Mouse (Mus musculus) lung, adult 10 weeks (tissue): ENCODE results near the gene Pnpla7. TPM values are rescaled to one million over a fixed set of nuclear protein-coding genes. Genes with fewer than 3 reads are reported as not detected.

ENCODE experiments used
- polyA plus RNA-seq: library from polyadenylated mRNA; stranded (reverse); fragments of 350-450 nt; fragmentation: Illumina TruSeq; extraction: RNeasy Lipid Tissue Mini Kit (QIAGEN cat#74804); gene quantifications from one replicate; pipeline ENCODE4 v1.2.3, GENCODE M21; 2014; ENCODE audit warnings: low read depth, low replicate concordance; ENCODE audit not compliant: insufficient read depth

Pnpla7 gene
- 13.0 TPM for polyA plus RNA-seq

DNA sequence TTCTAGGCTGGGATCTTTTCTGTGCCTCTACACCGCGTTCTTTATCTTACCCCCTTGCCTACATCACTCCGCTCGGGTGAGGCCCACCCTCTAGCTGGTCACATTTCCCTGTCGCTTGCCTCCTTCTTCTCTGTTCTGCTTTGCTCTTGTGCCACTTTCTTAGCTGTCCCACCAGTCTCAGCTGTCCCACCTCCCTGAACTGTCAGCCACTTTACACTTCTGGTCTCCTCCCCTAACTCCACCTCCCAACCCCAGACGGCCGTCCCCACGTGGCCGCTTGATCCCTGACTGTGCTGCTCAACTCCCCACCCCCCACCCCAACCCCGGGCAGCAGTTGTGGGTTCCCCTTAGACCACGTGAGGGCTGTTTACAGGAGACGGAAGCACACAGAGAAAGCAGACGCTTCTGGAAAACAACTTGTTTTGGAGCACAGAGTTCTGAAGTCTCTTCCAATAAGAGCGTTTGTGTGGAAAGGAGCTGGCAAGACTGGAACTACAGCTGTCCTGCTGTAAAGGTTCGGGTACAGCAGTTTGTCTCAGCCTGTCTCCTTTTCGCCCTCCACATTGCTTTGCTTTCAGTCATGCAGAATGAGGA lies at the start of gene Pnpla7:
TSS of gene Pnpla7 (plus strand) at position 330 of the 594 bp plus-strand sequence.

GRCm38 (mm10) chr2:24935057-24935796 lies 40.6 kb upstream of the Pnpla7 start, which contains the start of gene Arrdc1:
TSS of gene Arrdc1 (minus strand) at chr2:24935252.

DNA sequence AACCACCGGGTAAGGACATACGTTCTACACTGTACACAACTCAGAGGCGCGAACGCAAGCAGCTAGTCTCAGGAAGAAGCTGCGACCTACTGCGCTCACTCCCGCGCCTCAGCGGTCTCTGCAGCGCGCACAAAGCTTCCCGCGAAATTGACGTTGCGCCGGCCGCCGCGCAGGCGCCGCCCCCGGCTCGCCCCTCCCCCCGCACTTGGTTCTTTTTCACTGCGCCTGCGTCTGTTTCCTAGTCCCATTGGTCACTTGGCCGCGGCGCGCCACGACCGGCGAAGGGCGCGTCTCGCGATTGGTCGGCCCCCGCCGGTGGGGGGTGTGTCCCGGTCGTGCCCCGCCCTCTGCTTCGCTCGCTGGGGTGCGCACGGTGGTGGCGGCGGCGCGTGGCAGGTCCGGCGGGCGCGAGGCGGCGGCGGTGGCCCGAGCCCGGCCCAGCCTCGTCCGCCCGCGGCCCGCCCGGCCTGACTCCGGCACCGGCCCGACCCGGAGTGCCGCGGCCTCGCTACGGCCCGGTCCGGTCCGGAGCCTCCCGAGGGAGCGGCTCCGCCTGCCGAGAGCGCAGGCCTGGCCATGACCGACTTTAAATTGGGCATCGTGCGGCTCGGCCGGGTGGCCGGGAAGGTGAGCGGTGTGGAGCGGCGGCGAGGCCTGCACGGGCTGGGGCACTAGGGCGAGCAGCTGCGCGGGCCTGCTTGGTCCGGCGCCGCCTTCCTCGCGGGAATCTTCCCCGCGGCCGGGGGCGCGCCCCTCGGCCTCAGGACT lies 26.2 kb upstream of the Pnpla7 start, which contains the start of gene Zmynd19:
TSS of gene Zmynd19 (plus strand) at position 372 of the 768 bp plus-strand sequence.

GRCm38 (mm10) chr2:24962304-24963000 lies 13.4 kb upstream of the Pnpla7 start, which contains the start of gene Dph7:
TSS of gene Dph7 (plus strand) at chr2:24962400.

DNA sequence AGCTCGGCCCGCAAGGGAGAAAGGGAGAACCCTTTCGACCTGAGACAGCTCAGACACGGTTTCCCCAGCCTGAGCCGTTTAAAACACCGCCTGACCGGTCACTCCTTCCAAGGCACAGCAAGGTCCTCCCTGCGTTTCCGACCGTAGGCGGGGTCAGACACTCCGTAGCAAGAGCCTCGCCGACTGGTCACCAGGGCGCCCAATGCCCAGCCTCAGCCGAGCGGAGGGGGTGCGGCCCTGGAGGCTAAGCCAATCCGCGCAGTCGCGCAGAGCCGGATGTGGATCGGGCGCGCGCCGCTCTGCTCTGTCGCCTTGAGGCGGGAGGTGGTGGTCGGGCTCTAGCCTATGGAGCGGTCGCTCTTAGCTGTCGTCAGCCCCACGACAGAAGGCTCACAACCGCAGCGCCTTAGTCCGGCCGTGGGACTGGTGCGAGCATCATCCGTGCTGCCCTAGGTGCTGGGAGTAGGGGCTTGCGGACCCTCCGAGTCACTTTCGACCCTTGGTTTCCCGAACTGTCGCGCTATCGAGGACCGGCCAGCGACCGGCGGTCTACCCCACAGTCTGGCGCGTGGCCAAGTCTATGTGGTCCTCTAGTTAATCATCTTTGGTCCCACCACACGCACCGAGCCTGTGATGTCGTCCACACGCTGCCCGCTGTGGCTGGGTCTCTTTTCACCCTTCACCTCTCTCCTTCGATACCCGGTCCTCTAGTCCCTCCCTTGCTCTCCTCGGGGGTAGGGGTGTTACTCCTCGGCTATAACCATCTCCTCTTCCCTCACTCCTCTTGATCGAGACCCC lies 728 bp upstream of the Pnpla7 start, which contains the start of gene Mrpl41:
TSS of gene Mrpl41 (minus strand) at position 193 of the 798 bp plus-strand sequence.

DNA sequence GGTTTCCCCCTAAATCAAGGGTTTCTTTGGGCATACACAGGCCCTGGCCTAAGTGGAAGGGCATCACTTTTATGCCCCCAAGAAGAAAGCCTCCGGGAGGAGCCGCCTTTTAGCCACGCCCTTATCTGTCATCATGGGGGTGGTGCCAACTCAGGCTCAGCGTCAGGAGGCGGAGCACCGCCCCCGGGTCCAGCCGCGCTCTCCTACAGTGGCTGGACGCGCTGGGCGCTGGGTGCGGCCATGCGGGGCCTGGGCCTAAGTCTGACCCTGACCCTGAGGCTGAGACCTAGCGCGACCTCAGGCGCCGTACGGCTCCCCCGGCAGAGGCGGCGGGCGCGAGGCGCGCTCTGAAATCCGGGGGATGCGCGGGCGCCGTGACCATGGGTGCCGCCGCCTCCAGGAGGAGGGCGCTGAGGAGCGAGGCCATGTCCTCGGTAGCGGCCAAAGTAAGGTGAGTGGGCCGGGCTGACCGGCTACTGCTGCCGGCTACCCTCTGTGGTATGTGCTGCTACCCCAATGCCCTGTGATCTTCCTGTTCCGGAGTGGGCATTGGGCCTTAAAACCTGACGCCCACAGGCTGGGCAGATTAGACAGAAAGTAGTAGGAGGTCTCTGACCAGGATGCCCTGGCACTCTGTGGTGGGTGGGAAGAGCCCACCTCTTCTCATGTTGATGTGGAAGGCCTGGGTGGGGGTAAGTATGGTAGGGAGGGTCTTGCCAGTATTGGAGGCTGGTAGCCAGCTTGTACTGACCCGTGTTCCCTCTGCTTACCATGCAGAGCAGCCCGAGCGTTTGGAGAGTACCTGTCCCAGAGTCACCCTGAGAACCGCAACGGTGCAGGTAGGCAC lies 78.6 kb downstream of the Pnpla7 start, which contains the start of gene Nsmf:
TSS of gene Nsmf (plus strand) at position 135 of the 847 bp plus-strand sequence.

GRCm38 (mm10) chr2:25080076-25080475 lies 104.2 kb downstream of the Pnpla7 start, which contains the start of gene Entpd8:
TSS of gene Entpd8 (plus strand) at chr2:25080304.

DNA sequence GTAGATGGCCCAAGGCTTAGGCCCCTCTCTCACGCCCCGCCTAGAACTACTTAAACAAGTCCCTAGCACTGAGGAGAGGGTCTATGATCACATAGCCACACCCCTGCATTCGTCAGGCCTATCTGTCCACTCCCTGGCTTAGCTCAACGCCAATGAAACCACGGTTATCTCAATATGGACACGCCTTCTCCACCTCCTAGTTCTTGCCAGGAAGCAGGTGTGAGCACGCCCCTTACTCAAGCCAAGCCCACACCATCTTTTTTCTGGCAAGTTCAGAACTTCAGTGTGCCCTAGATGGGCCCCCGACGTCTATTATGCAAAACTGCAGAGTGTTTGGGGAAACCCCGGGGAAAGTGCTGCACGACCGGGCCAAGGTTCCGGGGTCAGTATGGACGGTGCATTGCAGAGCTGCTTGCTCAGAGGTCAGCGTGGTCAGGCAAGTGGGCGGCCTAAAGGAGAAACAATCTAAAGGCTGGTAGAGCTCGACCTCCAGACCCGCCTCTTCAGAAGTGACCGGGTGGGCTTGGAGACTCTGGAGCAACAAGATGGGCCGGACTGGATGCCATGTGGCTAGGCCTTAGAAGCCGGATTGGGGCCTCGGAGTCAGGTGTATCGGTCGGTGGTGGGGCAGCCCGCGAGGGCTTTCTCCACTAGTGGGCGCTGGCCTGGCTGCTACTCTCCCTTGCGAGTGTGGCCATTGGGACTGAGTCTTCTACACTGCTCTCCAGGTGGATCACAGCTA lies 119.4 kb downstream of the Pnpla7 start, which contains the start of gene Noxa1:
TSS of gene Noxa1 (minus strand) at position 41 of the 742 bp plus-strand sequence.

Other genes with a start within 250 kb of the Pnpla7 start
- gene Cacna1b, start 212.9 kb upstream of the Pnpla7 start, polyA plus RNA-seq, result 0.09 TPM
- gene Ehmt1, start 56.4 kb upstream of the Pnpla7 start, polyA plus RNA-seq, result 8.9 TPM
- gene Arrdc1, start 40.8 kb upstream of the Pnpla7 start, polyA plus RNA-seq, result 58.3 TPM
- gene Zmynd19, start 26.2 kb upstream of the Pnpla7 start, polyA plus RNA-seq, result 11.7 TPM
- gene Dph7, start 13.6 kb upstream of the Pnpla7 start, polyA plus RNA-seq, result 12.6 TPM
- gene Mrpl41, start 935 bp upstream of the Pnpla7 start, polyA plus RNA-seq, result 58.2 TPM
- gene Nsmf, start 78.3 kb downstream of the Pnpla7 start, polyA plus RNA-seq, result 29.3 TPM
- 2.4 TPM for gene Entpd8, start 104.3 kb downstream of the Pnpla7 start, polyA plus RNA-seq
- 1.9 TPM for gene Noxa1, start 119.1 kb downstream of the Pnpla7 start, polyA plus RNA-seq
- gene Nrarp, start 204.7 kb downstream of the Pnpla7 start, polyA plus RNA-seq, result 28.7 TPM
- 18.3 TPM for gene Tor4a, start 220.9 kb downstream of the Pnpla7 start, polyA plus RNA-seq
- 41.8 TPM for gene Nelfb, start 235.5 kb downstream of the Pnpla7 start, polyA plus RNA-seq
- gene Stpg3, start 238.6 kb downstream of the Pnpla7 start, polyA plus RNA-seq, result not detected
- gene Fam166a, start 242.7 kb downstream of the Pnpla7 start, polyA plus RNA-seq, result not detected
- 379 TPM for gene Tubb4b, start 248.7 kb downstream of the Pnpla7 start, polyA plus RNA-seq